Mouse (Mus musculus) C2C12 (cell line): ENCODE measurements around the gene Plk5.

Experiments
- CEBPB ChIP-seq: IDR thresholded peaks from one replicate; pipeline ENCODE4 v1.6.1; 2011; ENCODE audit warnings: low read depth, mild to moderate bottlenecking, control low read depth, moderate library complexity
- CTCF ChIP-seq: IDR thresholded peaks from one replicate; pipeline ENCODE4 v1.5.1; 2011; ENCODE audit not compliant: control insufficient read depth, insufficient read depth, insufficient read length
- USF1 ChIP-seq: IDR thresholded peaks from one replicate; pipeline ENCODE4 v1.6.1; 2011; ENCODE audit warnings: low read depth, mild to moderate bottlenecking, control low read depth, moderate library complexity

- TF ChIP-seq CTCF (no peak), USF1 (no peak), CEBPB (no peak)
These were observed 24.4 kb upstream of the Plk5 start for GRCm38 (mm10) chr10:80331636-80332524.
